Mouse (Mus musculus) lung, postnatal 0 days (tissue): ENCODE measurements at regions not wholly inside any gene's neighbourhood (a gene's known extent, or its start where the extent isn't known, plus 50 kb on each side); places are given as distances from the start of the nearest gene placed in this dataset.

Experiments used
- CTCF ChIP-seq: IDR thresholded peaks from 2 replicates; pipeline ENCODE4 v1.5.1; 2016; ENCODE audit warnings: antibody characterized with exemption, mild to moderate bottlenecking
- EP300 ChIP-seq: IDR thresholded peaks from 2 replicates; pipeline ENCODE4 v1.6.1; 2016; ENCODE audit warnings: antibody characterized with exemption, mild to moderate bottlenecking, control low read depth

DNA sequence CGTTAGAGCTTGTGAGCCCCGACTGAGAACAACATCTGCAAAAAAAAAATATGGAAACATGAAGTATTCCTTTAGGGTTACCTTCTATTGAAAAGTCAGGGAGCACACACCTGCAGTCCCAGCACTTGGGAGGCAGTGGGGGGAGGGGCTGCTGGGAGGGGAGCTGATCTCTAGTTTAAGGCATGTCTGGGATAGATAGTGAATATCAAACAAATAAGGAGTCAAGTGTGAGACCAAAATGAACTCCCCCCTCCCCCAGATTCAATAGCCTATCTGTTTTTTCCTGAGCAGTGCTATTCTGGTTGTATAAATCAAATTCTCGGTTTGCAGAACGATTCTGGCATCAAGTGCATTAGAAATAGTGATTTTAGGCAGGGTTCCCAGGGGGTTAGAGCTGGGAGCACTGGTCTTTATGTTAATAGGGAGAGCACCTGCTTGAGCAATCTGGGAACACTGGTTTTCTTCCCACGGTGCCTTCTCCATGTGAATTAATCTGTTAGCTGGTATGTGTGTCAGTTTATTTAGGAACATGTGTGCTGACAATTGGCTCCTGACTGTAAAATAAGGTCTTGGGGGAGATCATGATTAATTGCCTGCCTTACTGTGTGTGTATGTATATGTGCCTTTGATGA is 195.9 kb downstream of the Enc1 start:
- TF ChIP-seq CTCF (no peak), EP300 (no peak)
